Mouse (Mus musculus) limb, embryonic 15.5 days (tissue): ENCODE results near the gene Pomt1. TPM values are rescaled to one million over a fixed set of nuclear protein-coding genes. Genes with fewer than 3 reads are reported as not detected.
"Not testable (repeated sequence)": the region's sequence is repeated elsewhere in the genome, so short reads cannot be mapped to it uniquely, and the experiment has no call there.

Experiments used
- ATAC-seq: fragments of 200-750 bp; cut with Nextera tagmentation; 2 replicates; pipeline ENCODE4 v1.8.0; 2017; ENCODE audit warnings: low read depth, moderate TSS enrichment; ENCODE audit not compliant: insufficient number of reproducible peaks, low FRiP score, low TSS enrichment
- H3K27ac ChIP-seq: fragments of 300-500 bp; sonication (generic); 2 replicates; pipeline ENCODE4 v1.5.1; 2015; ENCODE audit warnings: moderate library complexity, mild to moderate bottlenecking, inconsistent platforms
- H3K27me3 ChIP-seq: fragments of 300-500 bp; sonication (generic); 2 replicates; pipeline ENCODE4 v1.6.1; 2015; ENCODE audit warnings: inconsistent platforms
- H3K36me3 ChIP-seq: fragments of 300-500 bp; sonication (generic); 2 replicates; pipeline ENCODE4 v1.6.1; 2015; ENCODE audit warnings: inconsistent platforms
- H3K4me1 ChIP-seq: fragments of 300-500 bp; sonication (generic); 2 replicates; pipeline ENCODE4 v1.6.1; 2015; ENCODE audit warnings: inconsistent platforms
- H3K4me2 ChIP-seq: fragments of 300-500 bp; sonication (generic); 2 replicates; pipeline ENCODE4 v1.6.1; 2015; ENCODE audit warnings: mild to moderate bottlenecking, inconsistent platforms
- H3K4me3 ChIP-seq: fragments of 300-500 bp; sonication (generic); 2 replicates; pipeline ENCODE4 v1.5.1; 2015; ENCODE audit warnings: mild to moderate bottlenecking, inconsistent platforms
- H3K9ac ChIP-seq: fragments of 300-500 bp; sonication (generic); 2 replicates; pipeline ENCODE4 v1.6.1; 2015; ENCODE audit warnings: inconsistent platforms
- H3K9me3 ChIP-seq: fragments of 300-500 bp; sonication (generic); 2 replicates; pipeline ENCODE4 v1.6.1; 2016; ENCODE audit warnings: inconsistent platforms
- WGBS: fragments of 180-500 bp; shearing (Covaris S2); methylation state at CpG from one replicate; pipeline ENCODE4 v1.1.7; 2015; 5-methylcytosine and 5-hydroxymethylcytosine counted together
- polyA plus RNA-seq: library from polyadenylated mRNA; unstranded; fragments of >200 nt; fragmentation: Nextera tagmentation; extraction: Ambion mirVana; gene quantifications from 2 replicates; pipeline ENCODE4 v1.2.1, GENCODE M21; 2015

Gene Pomt1
- polyA plus RNA-seq, 1 experiment from 2014 or later = 23.9 TPM

- 1% methylated on average over 29 of the region's 29 CpGs for WGBS
- Histone ChIP-seq H3K27ac (peak overlapping the region; percentile 82), H3K4me2 (peak overlapping the region; percentile 70), H3K36me3 (peaks cover 35% of the 10 kb centered on the region), H3K9ac (peak overlapping the region; percentile 75), H3K9me3 (no peaks in the 10 kb centered on the region), H3K27me3 (no peaks in the 10 kb centered on the region), H3K4me1 (peaks cover 21% of the 10 kb centered on the region), H3K4me3 (peak overlapping the region; percentile 79)
- ATAC-seq = peak; percentile 40
Observed at GRCm38 (mm10) chr2:32288371-32288931, 52.1 kb downstream of the Pomt1 start.

- Histone ChIP-seq H3K27me3 (no peaks in the 10 kb centered on the region), H3K4me3 (peak overlapping the region; percentile 79), H3K36me3 (peaks cover 33% of the 10 kb centered on the region), H3K27ac (no peak overlapping the region), H3K4me1 (peaks cover 27% of the 10 kb centered on the region), H3K9ac (no peak overlapping the region), H3K9me3 (no peaks in the 10 kb centered on the region), H3K4me2 (peak overlapping the region; percentile 70)
- no peak for ATAC-seq
Observed at GRCm38 (mm10) chr2:32289578-32289977, 53.2 kb downstream of the Pomt1 start.

GRCm38 (mm10) chr2:32294348-32294747, 58.0 kb downstream of the Pomt1 start:
- Histone ChIP-seq H3K27me3 (no peaks in the 10 kb centered on the region), H3K9me3 (no peaks in the 10 kb centered on the region), H3K9ac (no peak overlapping the region), H3K4me3 (no peak overlapping the region), H3K36me3 (peaks cover 57% of the 10 kb centered on the region), H3K4me1 (peaks cover 12% of the 10 kb centered on the region), H3K4me2 (no peak overlapping the region), H3K27ac (no peak overlapping the region)
- WGBS = 78% methylated on average over 8 of the region's 8 CpGs
- ATAC-seq = no peak

GRCm38 (mm10) chr2:32295285-32295684, 58.9 kb downstream of the Pomt1 start:
- no peak overlapping the region for H3K9ac ChIP-seq
- H3K4me1 ChIP-seq = peaks cover 9% of the 10 kb centered on the region; the same call in 1 of the 2 replicates
- peaks cover 66% of the 10 kb centered on the region for H3K36me3 ChIP-seq
- WGBS = 89% methylated on average over 3 of the region's 3 CpGs
- H3K27ac ChIP-seq = no peak overlapping the region
- no peak overlapping the region for H3K4me3 ChIP-seq
- H3K4me2 ChIP-seq = no peak overlapping the region
- ATAC-seq = no peak
- no peaks in the 10 kb centered on the region for H3K27me3 ChIP-seq
- H3K9me3 ChIP-seq = no peaks in the 10 kb centered on the region

- peaks cover 71% of the 10 kb centered on the region for H3K36me3 ChIP-seq
- WGBS = 89% methylated on average over 2 of the region's 2 CpGs
- H3K27ac ChIP-seq = not testable (repeated sequence)
Observed at GRCm38 (mm10) chr2:32295842-32296241, 59.5 kb downstream of the Pomt1 start.

GRCm38 (mm10) chr2:32299469-32299868, 63.1 kb downstream of the Pomt1 start:
- no peaks in the 10 kb centered on the region for H3K27me3 ChIP-seq
- ATAC-seq = no peak
- WGBS = 90% methylated on average over 4 of the region's 4 CpGs
- no peak overlapping the region for H3K9ac ChIP-seq
- no peaks in the 10 kb centered on the region for H3K9me3 ChIP-seq
- no peak overlapping the region for H3K4me3 ChIP-seq
- peaks cover 88% of the 10 kb centered on the region for H3K36me3 ChIP-seq
- no peak overlapping the region for H3K4me2 ChIP-seq
- 0 out of 2 replicates have a peak, but pooled peaks cover 1% of the 10 kb centered on the region for H3K4me1 ChIP-seq
- H3K27ac ChIP-seq = no peak overlapping the region

More at GRCm38 (mm10) chr2:32295842-32296241, 59.5 kb downstream of the Pomt1 start:
- H3K9me3 ChIP-seq, H3K4me1 ChIP-seq, H3K4me2 ChIP-seq, H3K9ac ChIP-seq, ATAC-seq, H3K4me3 ChIP-seq, H3K27me3 ChIP-seq: not testable (repeated sequence)

GRCm38 (mm10) chr2:32302952-32303351, 66.6 kb downstream of the Pomt1 start:
- no peak overlapping the region for H3K4me3 ChIP-seq
- ATAC-seq = no peak
- H3K4me2 ChIP-seq = no peak overlapping the region
- no peak overlapping the region for H3K27ac ChIP-seq
- H3K9me3 ChIP-seq = no peaks in the 10 kb centered on the region
- H3K27me3 ChIP-seq = no peaks in the 10 kb centered on the region
- peaks cover 99% of the 10 kb centered on the region for H3K36me3 ChIP-seq
- no peak overlapping the region for H3K9ac ChIP-seq
- 0 out of 2 replicates have a peak, but pooled peaks cover 4% of the 10 kb centered on the region for H3K4me1 ChIP-seq
- WGBS = 86% methylated on average over 10 of the region's 10 CpGs

- Histone ChIP-seq H3K4me3 (no peak overlapping the region), H3K4me1 (peaks cover 5% of the 10 kb centered on the region; the same call in 1 of the 2 replicates), H3K27me3 (no peaks in the 10 kb centered on the region), H3K4me2 (no peak overlapping the region), H3K9me3 (no peaks in the 10 kb centered on the region), H3K9ac (no peak overlapping the region), H3K36me3 (peaks cover 97% of the 10 kb centered on the region), H3K27ac (no peak overlapping the region)
- 0 out of 2 replicates have a peak, but pooled peaks have one; percentile 45 for ATAC-seq
- WGBS = 49% methylated on average over 8 of the region's 8 CpGs
Observed at GRCm38 (mm10) chr2:32304145-32304832, 67.9 kb downstream of the Pomt1 start.

Other genes with a start within 250 kb of the Pomt1 start
- 4.1 and 5.3 TPM in 2 replicates for gene Fam78a, start 151.7 kb upstream of the Pomt1 start, polyA plus RNA-seq
- gene Plpp7, start 141.1 kb upstream of the Pomt1 start, polyA plus RNA-seq = 7.2 and 11.3 TPM in 2 replicates
- gene Prrc2b, start 85.5 kb upstream of the Pomt1 start, polyA plus RNA-seq = 40.8 and 44.8 TPM in 2 replicates
- 62.2 and 68.1 TPM in 2 replicates for gene Uck1, start 23.6 kb downstream of the Pomt1 start, polyA plus RNA-seq
- gene Golga2, start 50.8 kb downstream of the Pomt1 start, polyA plus RNA-seq = 36.5 and 36.6 TPM in 2 replicates
- 370 and 413 TPM in 2 replicates for gene Swi5, start 51.5 kb downstream of the Pomt1 start, polyA plus RNA-seq
- gene Ciz1, start 115.7 kb downstream of the Pomt1 start, polyA plus RNA-seq = 42.7 and 46.2 TPM in 2 replicates
- gene Dnm1, start 116.7 kb downstream of the Pomt1 start, polyA plus RNA-seq = 20.5 and 26.6 TPM in 2 replicates
- gene 1110008P14Rik, start 145.3 kb downstream of the Pomt1 start, polyA plus RNA-seq = 58.0 and 67.7 TPM in 2 replicates
- gene Lcn2, start 151.7 kb downstream of the Pomt1 start, polyA plus RNA-seq = 3.2 and 3.9 TPM in 2 replicates
- 24.9 and 26.0 TPM in 2 replicates for gene Ptges2, start 159.3 kb downstream of the Pomt1 start, polyA plus RNA-seq
- 5.6 and 6.0 TPM in 2 replicates for gene Naif1, start 213.9 kb downstream of the Pomt1 start, polyA plus RNA-seq
- gene Slc25a25, start 214.9 kb downstream of the Pomt1 start, polyA plus RNA-seq = 17.1 and 17.5 TPM in 2 replicates